Mouse (Mus musculus) CH12.LX (cell line): ENCODE data around the gene Vps35. TPM values are rescaled to one million over a fixed set of nuclear protein-coding genes. Genes with fewer than 3 reads are reported as not detected.

Experiments
- DNase-seq: peaks from one replicate; pipeline ENCODE4 v3.0.0-alpha.2; 2013; ENCODE audit errors: extremely low read depth
- H3K27ac ChIP-seq: 2 replicates; pipeline ENCODE4 v1.5.1; 2012; ENCODE audit warnings: low read depth, mild to moderate bottlenecking, control low read depth, moderate library complexity; ENCODE audit not compliant: insufficient read depth
- H3K27me3 ChIP-seq: replicated peaks from 2 replicates; pipeline ENCODE3; 2012; ENCODE audit warnings: inconsistent platforms
- H3K36me3 ChIP-seq, 2 experiments: replicated peaks in 1 of 2; 2 replicates each; pipeline versions ENCODE3 to v1.6.1; 2012; ENCODE audit warnings: inconsistent platforms in 1 of 2, low read length in 1 of 2, mild to moderate bottlenecking in 1 of 2, mixed read lengths in 1 of 2, moderate library complexity in 1 of 2; ENCODE audit not compliant: control insufficient read depth in 1 of 2, insufficient read depth in 1 of 2
- H3K4me1 ChIP-seq, 2 experiments: 2 replicates each; pipeline ENCODE4 v1.6.1; 2012; ENCODE audit warnings: inconsistent platforms in 1 of 2, moderate library complexity in 1 of 2; ENCODE audit not compliant: insufficient read depth in 2 of 2, control insufficient read depth in 1 of 2
- H3K4me2 ChIP-seq: 2 replicates; pipeline ENCODE4 v1.6.1; 2012; ENCODE audit warnings: low read depth, mild to moderate bottlenecking, control low read depth; ENCODE audit not compliant: poor library complexity, insufficient read depth, severe bottlenecking
- H3K4me3 ChIP-seq, 3 experiments: fragments of 150-350 bp in 1 of 3; sonication (generic) in 1 of 3; replicated peaks in 1 of 3; 2 replicates each; pipeline versions ENCODE3 to v1.5.1; 2011 to 2012; ENCODE audit warnings: low read depth in 2 of 3, low read length in 2 of 3, mild to moderate bottlenecking in 2 of 3, moderate library complexity in 2 of 3, control low read depth in 1 of 3, improper control_type of control experiment in 1 of 3, inconsistent platforms in 1 of 3, mixed read lengths in 1 of 3; ENCODE audit not compliant: poor library complexity in 1 of 3
- H3K79me2 ChIP-seq: replicated peaks from 2 replicates; pipeline ENCODE4 v1.6.1; 2012; ENCODE audit warnings: mild to moderate bottlenecking, moderate library complexity; ENCODE audit not compliant: control insufficient read depth, poor library complexity, insufficient read depth, severe bottlenecking; ENCODE audit errors: extremely low read depth
- H3K9ac ChIP-seq: 2 replicates; pipeline ENCODE4 v1.6.1; 2012; ENCODE audit warnings: low read depth, mild to moderate bottlenecking, control low read depth, moderate library complexity; ENCODE audit not compliant: insufficient read depth
- H3K9me3 ChIP-seq: replicated peaks from 2 replicates; pipeline ENCODE3; 2012; ENCODE audit warnings: low read length, inconsistent platforms, mixed read lengths
- E2F4 ChIP-seq: IDR thresholded peaks from 2 replicates; pipeline ENCODE4 v1.6.1; 2011; ENCODE audit warnings: low read depth, low read length, improper control_type of control experiment; ENCODE audit not compliant: insufficient replicate concordance
- EP300 ChIP-seq: IDR thresholded peaks from 2 replicates; pipeline ENCODE4 v1.6.1; 2011; ENCODE audit warnings: low read length, improper control_type of control experiment
- ETS1 ChIP-seq: conservative IDR thresholded peaks from 2 replicates; pipeline ENCODE4 v1.6.1; 2012; ENCODE audit warnings: low read depth, mild to moderate bottlenecking, inconsistent platforms, low read length, improper control_type of control experiment, moderate library complexity
- GABPA ChIP-seq: IDR thresholded peaks from 2 replicates; pipeline ENCODE4 v1.6.1; 2012; ENCODE audit warnings: low read depth, low read length, improper control_type of control experiment, inconsistent platforms; ENCODE audit not compliant: insufficient replicate concordance
- IRF4 ChIP-seq: IDR thresholded peaks from 2 replicates; pipeline ENCODE4 v1.6.1; 2014; ENCODE audit warnings: low read depth, mild to moderate bottlenecking, inconsistent platforms, low read length, improper control_type of control experiment
- JUND ChIP-seq: conservative IDR thresholded peaks from 2 replicates; pipeline ENCODE4 v1.6.1; 2011; ENCODE audit warnings: low read depth, low read length, improper control_type of control experiment
- KAT2A ChIP-seq: IDR thresholded peaks from 2 replicates; pipeline ENCODE4 v1.6.1; 2012; ENCODE audit warnings: low read length, improper control_type of control experiment, inconsistent platforms; ENCODE audit not compliant: insufficient replicate concordance
- MAFK ChIP-seq: IDR thresholded peaks from 2 replicates; pipeline ENCODE4 v1.6.1; 2011; ENCODE audit warnings: low read length, improper control_type of control experiment; ENCODE audit not compliant: insufficient replicate concordance
- MAZ ChIP-seq: IDR thresholded peaks from 2 replicates; pipeline ENCODE4 v1.6.1; 2012; ENCODE audit warnings: low read depth, mild to moderate bottlenecking, inconsistent platforms, low read length, improper control_type of control experiment, moderate library complexity
- MEF2A ChIP-seq: IDR thresholded peaks from 2 replicates; pipeline ENCODE4 v1.6.1; 2014; ENCODE audit warnings: low read depth, mild to moderate bottlenecking, inconsistent platforms, low read length, improper control_type of control experiment, borderline replicate concordance
- MXI1 ChIP-seq: IDR thresholded peaks from 2 replicates; pipeline ENCODE4 v1.6.1; 2011; ENCODE audit warnings: mild to moderate bottlenecking, low read depth, low read length, improper control_type of control experiment
- NELFE ChIP-seq: IDR thresholded peaks from 2 replicates; pipeline ENCODE4 v1.6.1; 2011; ENCODE audit warnings: low read depth, low read length, improper control_type of control experiment
- PAX5 ChIP-seq: IDR thresholded peaks from 2 replicates; pipeline ENCODE4 v1.6.1; 2012; ENCODE audit warnings: low read length, inconsistent platforms, mixed read lengths
- POLR2AphosphoS2 ChIP-seq: IDR thresholded peaks from 2 replicates; pipeline ENCODE4 v1.6.1; 2011; ENCODE audit warnings: low read depth, low read length, improper control_type of control experiment
- UBTF ChIP-seq: IDR thresholded peaks from 2 replicates; pipeline ENCODE4 v1.6.1; 2012; ENCODE audit warnings: low read depth, mild to moderate bottlenecking, inconsistent platforms, low read length, improper control_type of control experiment, moderate library complexity
- ZC3H11A ChIP-seq: IDR thresholded peaks from 2 replicates; pipeline ENCODE4 v1.6.1; 2012; ENCODE audit warnings: low read depth, mild to moderate bottlenecking, inconsistent platforms, low read length, improper control_type of control experiment
- ZMIZ1 ChIP-seq: IDR thresholded peaks from 2 replicates; pipeline ENCODE4 v1.6.1; 2012; ENCODE audit warnings: low read depth, mild to moderate bottlenecking, inconsistent platforms, low read length, improper control_type of control experiment
- dilution Hi-C: fragments of 300-500 bp; cut with MboI; formaldehyde crosslinking; loops from 2 replicates; pipeline ENCODE4 v1.14.3; 2020; ENCODE audit warnings: low sequenced_read_pairs; ENCODE audit not compliant: extremely low pct_unique_long_range_greater_than_20kb, extremely low pct_ligation_motif_present
- in situ Hi-C: fragments of 300-500 bp; cut with MboI; formaldehyde crosslinking; loops from 3 replicates; pipeline ENCODE4 v1.14.3; 2019; ENCODE audit warnings: low sequenced_read_pairs, low pct_ligation_motif_present, low pct_unique_long_range_greater_than_20kb, mixed read lengths
- polyA plus RNA-seq: library from polyadenylated mRNA; unstranded; fragments of >175 nt; gene quantifications from 2 replicates; pipeline ENCODE4 v1.2.1, GENCODE M21; 2012; ENCODE audit warnings: low read depth; ENCODE audit not compliant: insufficient read length
- total RNA-seq, 2 experiments: library from RNA; depleted of rRNA; stranded (reverse); fragments of 300-350 nt in 1 of 2; fragments of >200 nt in 1 of 2; gene quantifications; 2 replicates each; pipeline ENCODE4 v1.2.3; 2012 to 2014

The Vps35 gene
- total and polyA plus RNA-seq, 3 experiments: 79.8 to 163 (median 99.2) TPM

- Histone ChIP-seq H3K27me3 (no peaks in the 10 kb centered on the region), H3K4me2 (no peak overlapping the region), H3K4me1 (peaks cover 0 to 26% of the 10 kb centered on the region in 2 experiments; a peak in 2 of 4 replicates)
- dilution Hi-C loops: no loop called here
- DNase-seq: no peak
- in situ Hi-C loops: loop anchor here (25.0 kb wide), 1 partner anchor 234 kb away; no protein-coding TSS in a partner anchor
- no peak for TF ChIP-seq ZC3H11A
- TF ChIP-seq NELFE: no peak
- no peak for TF ChIP-seq GABPA
- no peak for TF ChIP-seq MAFK
- no peak for TF ChIP-seq MEF2A
- TF ChIP-seq ZMIZ1: no peak
- TF ChIP-seq E2F4: no peak
- no peak for TF ChIP-seq UBTF
- no peak for TF ChIP-seq ETS1
- no peak for TF ChIP-seq MXI1
- TF ChIP-seq, all 38 proteins: peak for 0
- peaks cover 30 to 68% of the 10 kb centered on the region in 2 experiments for H3K36me3 ChIP-seq
- H3K27ac ChIP-seq: no peak overlapping the region
- H3K4me3 ChIP-seq: no peak overlapping the region
- peaks cover 44% of the 10 kb centered on the region for H3K79me2 ChIP-seq
- H3K9me3 ChIP-seq: no peaks in the 10 kb centered on the region
- H3K9ac ChIP-seq: no peak overlapping the region
Observed at GRCm38 (mm10) chr8:85303531-85303930, 3.9 kb upstream of the Vps35 start.

GRCm38 (mm10) chr8:85302931-85303330 lies 3.3 kb upstream of the Vps35 start:
- TF ChIP-seq MAZ: no peak
- TF ChIP-seq PAX5: no peak
- TF ChIP-seq JUND: no peak
- TF ChIP-seq EP300: no peak
- TF ChIP-seq POLR2AphosphoS2: no peak
- TF ChIP-seq ZC3H11A: no peak
- no peak for TF ChIP-seq KAT2A
- no peak for TF ChIP-seq IRF4
- TF ChIP-seq MAFK: no peak
- no peak overlapping the region for H3K4me3 ChIP-seq
- H3K27me3 ChIP-seq: no peaks in the 10 kb centered on the region
- no peak for DNase-seq
- no peaks in the 10 kb centered on the region for H3K9me3 ChIP-seq
- H3K9ac ChIP-seq: no peak overlapping the region
- peaks cover 0 to 26% of the 10 kb centered on the region in 2 experiments; a peak in 2 of 4 replicates for H3K4me1 ChIP-seq
- dilution Hi-C loops: no loop called here
- in situ Hi-C loops: loop anchor here (25.0 kb wide), 1 partner anchor 234 kb away; no protein-coding TSS in a partner anchor
- no peak overlapping the region; the same call in 1 of the 2 replicates for H3K4me2 ChIP-seq
- no peak overlapping the region for H3K27ac ChIP-seq
- H3K36me3 ChIP-seq: peaks cover 27 to 62% of the 10 kb centered on the region in 2 experiments
- H3K79me2 ChIP-seq: peaks cover 50% of the 10 kb centered on the region
